Mouse (Mus musculus) megakaryocyte, embryonic 14.5 days (primary cell): Measurements from ENCODE around the gene Gna12.

Experiments used
- FLI1 ChIP-seq: IDR thresholded peaks from 2 replicates; pipeline ENCODE4 v1.6.1; 2012; ENCODE audit warnings: low read length, inconsistent platforms, mixed read lengths
- GATA1 ChIP-seq: IDR thresholded peaks from 3 replicates; pipeline ENCODE4 v1.6.1; 2012; ENCODE audit warnings: mixed read lengths, low read length, inconsistent platforms, borderline replicate concordance

- TF ChIP-seq GATA1 (no peak), FLI1 (no peak)
These were observed 34.2 kb downstream of the Gna12 start for GRCm38 (mm10) chr5:140796051-140796450.
